ENCODE assay signal across 11 mouse cellular contexts in genomic region chr10:121703619-121704018, GRCm38 (mm10). TPM values are rescaled to one million over a fixed set of nuclear protein-coding genes. Genes with fewer than 3 reads are reported as not detected.
A peak's percentile ranks its signal among the peaks of the same experiment; 100 is the strongest.
DNase-seq lines count a peak whose midpoint lies in the region; TF ChIP-seq lines count a peak whose summit lies in the region.
"Had no signal": no experiment of that assay in that cellular context is flagged by ENCODE, and none has a peak within 500 bp of the region (broad histone marks: within the 10 kb centered on the region; RNA-seq: fewer than 3 reads in every experiment).

No protein-coding gene starts in this region.

- intact Hi-C loops in left cerebral cortex, postnatal 4 days (cut with DNase I): loop anchor here (5.0 kb wide), 1 partner anchor 349 kb away; no protein-coding TSS in a partner anchor

- TF ChIP-seq POLR2A in bone marrow, adult 2 months (IDR thresholded peaks at IDR 0.05; ENCODE audit: borderline replicate concordance, control insufficient read depth, low read depth, low read length): no peak

- no peak for TF ChIP-seq CTCF in bone marrow, adult 2 months (IDR thresholded peaks at IDR 0.05; ENCODE audit: control insufficient read depth, insufficient read depth, low read length)

- peak; percentile 17 for DNase-seq in left cerebral cortex, postnatal 4 days
- DNase-seq in left cerebral cortex, adult 18-20 months (ENCODE audit: low spot score in 2 of 2): no peak
- DNase-seq in gonadal fat pad, adult 2 months (ENCODE audit: low read depth): peak; percentile 64
- peak; percentile 56 for DNase-seq in lung, postnatal 14 days
- DNase-seq in left cerebral cortex, adult 8-10 months (ENCODE audit: low spot score in 2 of 2): no peak
- DNase-seq in T-cell, adult 2 months (ENCODE audit: low spot score): no peak
- no peak for DNase-seq in spleen, adult 18-20 months
- DNase-seq: kidney, postnatal 4 days; right cerebral cortex, adult 18-20 months had no signal

- H3K27ac ChIP-seq in bone marrow, adult 2 months (ENCODE audit: control insufficient read depth, insufficient read depth, low read depth, low read length, poor library complexity): peak overlapping the region; percentile 68; the same call in 1 of the 2 replicates
- H3K27ac ChIP-seq: stomach, embryonic 15.5 days had no signal

- 51% methylated on average over 6 of the region's 6 CpGs for WGBS in bone marrow, adult 2 months

- peaks cover 3% of the 10 kb centered on the region for H3K4me1 ChIP-seq in bone marrow, adult 2 months (ENCODE audit: control insufficient read depth, insufficient read depth, low read length)
- H3K4me1 ChIP-seq: stomach, embryonic 15.5 days had no signal

- H3K4me3 ChIP-seq in bone marrow, adult 2 months (replicated peaks; ENCODE audit: control insufficient read depth, low read depth, low read length): no peak overlapping the region
- H3K4me3 ChIP-seq: stomach, embryonic 15.5 days had no signal

RNA-seq across cellular contexts. Expression of gene BC048403, which starts 36.1 kb away (rescaled TPM):
- total RNA-seq in left cerebral cortex, postnatal 4 days (2021): 1 to 10 TPM; 6.3 to 6.5 TPM
- total RNA-seq in left cerebral cortex, adult 18-20 months (2021): 10 to 100 TPM; 10.1 TPM
- 2.0 and 2.2 TPM in 2 replicates for polyA plus RNA-seq in bone marrow, adult 2 months (2011; ENCODE audit: insufficient read depth, insufficient read length, low replicate concordance, missing spikeins)
- 7.1 and 9.6 TPM in 2 replicates for polyA plus RNA-seq in gonadal fat pad, adult 2 months (2012; rRNA removed)
- 10 to 100 TPM; 10.7 to 11.5 (median 11.1) TPM for total RNA-seq in left cerebral cortex, adult 8-10 months (2022)

Comparison
In these comparisons a context has a peak if more than half of its experiments do, and no peak if none do; other contexts are left out.
1. DNase-seq: peak in left cerebral cortex, postnatal 4 days (single experiment), gonadal fat pad, adult 2 months (single experiment) and lung, postnatal 14 days (single experiment); none in left cerebral cortex, adult 18-20 months (0 of 2), left cerebral cortex, adult 8-10 months (0 of 2), T-cell, adult 2 months (single experiment) and spleen, adult 18-20 months (0 of 2).